Mouse (Mus musculus): ENCODE measurements around the gene Itgb4. TPM values are rescaled to one million over a fixed set of nuclear protein-coding genes. Genes with fewer than 3 reads are reported as not detected.
"Not testable (repeated sequence)": the region's sequence is repeated elsewhere in the genome, so short reads cannot be mapped to it uniquely, and the experiment has no call there.

The Itgb4 gene
- total RNA-seq, 2 experiments from 2014 or later, result 3.1 to 3.7 TPM

GRCm38 (mm10) chr11:116007095-116007850, 32.8 kb downstream of the Itgb4 start:
- no peak for DNase-seq (ENCODE audit: low spot score in 2 of 2)

GRCm38 (mm10) chr11:116008411-116008810, 33.9 kb downstream of the Itgb4 start:
- DNase-seq (ENCODE audit: low spot score in 2 of 2), result no peak

GRCm38 (mm10) chr11:116008832-116009375, 34.4 kb downstream of the Itgb4 start:
- DNase-seq (ENCODE audit: low spot score in 2 of 2), result no peak

GRCm38 (mm10) chr11:116009661-116010060, 35.2 kb downstream of the Itgb4 start:
- no peak for DNase-seq (ENCODE audit: low spot score in 2 of 2)

- DNase-seq (ENCODE audit: low spot score in 2 of 2), result no peak
Observed at GRCm38 (mm10) chr11:116010146-116010545, 35.6 kb downstream of the Itgb4 start.

- DNase-seq (ENCODE audit: low spot score in 2 of 2), result no peak
Observed at GRCm38 (mm10) chr11:116010948-116011347, 36.4 kb downstream of the Itgb4 start.

GRCm38 (mm10) chr11:116011529-116012261, 37.2 kb downstream of the Itgb4 start:
- no peak for DNase-seq (ENCODE audit: low spot score in 2 of 2)

GRCm38 (mm10) chr11:116012262-116012947, 37.9 kb downstream of the Itgb4 start, which contains the start of gene Galk1:
Gene Galk1 (minus strand): TSS chr11:116012719.
- DNase-seq (ENCODE audit: low spot score in 2 of 2), result peak; percentile 83 to 89

- no peak for DNase-seq (ENCODE audit: low spot score in 2 of 2)
Observed at GRCm38 (mm10) chr11:116014821-116015220, 40.3 kb downstream of the Itgb4 start.

GRCm38 (mm10) chr11:116018106-116018505, 43.6 kb downstream of the Itgb4 start:
- no peak for DNase-seq (ENCODE audit: low spot score in 2 of 2)

- not testable (repeated sequence) for DNase-seq (ENCODE audit: low spot score in 2 of 2)
Observed at GRCm38 (mm10) chr11:116018867-116019266, 44.4 kb downstream of the Itgb4 start.

- DNase-seq (ENCODE audit: low spot score in 2 of 2), result no peak
Observed at GRCm38 (mm10) chr11:116019360-116019791, 44.9 kb downstream of the Itgb4 start.

GRCm38 (mm10) chr11:116019976-116020411, 45.5 kb downstream of the Itgb4 start:
- DNase-seq (ENCODE audit: low spot score in 2 of 2), result no peak

- DNase-seq (ENCODE audit: low spot score in 2 of 2), result no peak
Observed at GRCm38 (mm10) chr11:116020519-116020922, 46.0 kb downstream of the Itgb4 start.

GRCm38 (mm10) chr11:116021328-116022220, 47.1 kb downstream of the Itgb4 start:
- DNase-seq (ENCODE audit: low spot score in 2 of 2), result no peak

- no peak for DNase-seq (ENCODE audit: low spot score in 2 of 2)
Observed at GRCm38 (mm10) chr11:116022256-116022780, 47.8 kb downstream of the Itgb4 start.

GRCm38 (mm10) chr11:116023074-116023770, 48.7 kb downstream of the Itgb4 start:
- DNase-seq (ENCODE audit: low spot score in 2 of 2), result peak in 1 of 2 experiments; percentile 24

- DNase-seq (ENCODE audit: low spot score in 2 of 2), result peak; percentile 82 to 83
Observed at GRCm38 (mm10) chr11:116023771-116024355, 49.4 kb downstream of the Itgb4 start.

- DNase-seq (ENCODE audit: low spot score in 2 of 2), result peak; percentile 94 to 95
Observed at GRCm38 (mm10) chr11:116024356-116024808, 49.9 kb downstream of the Itgb4 start.

Data from adrenal gland, adult 18-20 months (tissue).